Mouse (Mus musculus) kidney, adult 2 months (tissue): ENCODE measurements at regions not wholly inside any gene's neighbourhood (a gene's known extent, or its start where the extent isn't known, plus 50 kb on each side); places are given as distances from the start of the nearest gene placed in this dataset.

Source experiments
- DNase-seq: peaks from one replicate; pipeline ENCODE4 v3.0.0; 2021
- H3K27ac ChIP-seq: fragments of 200-500 bp; 2 replicates; pipeline ENCODE4 v1.5.1; 2012; ENCODE audit warnings: low read depth, low read length, control low read depth, inconsistent platforms; ENCODE audit not compliant: insufficient read depth
- H3K27me3 ChIP-seq: fragments of 200-500 bp; replicated peaks from 2 replicates; pipeline ENCODE4 v1.6.1; 2012; ENCODE audit warnings: mild to moderate bottlenecking, moderate library complexity, low read length, inconsistent platforms; ENCODE audit not compliant: control insufficient read depth, insufficient read depth
- H3K36me3 ChIP-seq: fragments of 200-500 bp; 2 replicates; pipeline ENCODE4 v1.6.1; 2012; ENCODE audit warnings: mild to moderate bottlenecking, moderate library complexity, low read length, inconsistent platforms; ENCODE audit not compliant: control insufficient read depth, insufficient read depth
- H3K4me1 ChIP-seq: fragments of 200-500 bp; 2 replicates; pipeline ENCODE4 v1.6.1; 2011; ENCODE audit warnings: low read length; ENCODE audit not compliant: control insufficient read depth, insufficient read depth
- H3K4me3 ChIP-seq: fragments of 200-500 bp; 2 replicates; pipeline ENCODE4 v1.5.1; 2011; ENCODE audit warnings: mild to moderate bottlenecking, low read depth, low read length, control low read depth; ENCODE audit not compliant: insufficient read depth
- CTCF ChIP-seq: fragments of 200-500 bp; conservative IDR thresholded peaks from 2 replicates; pipeline ENCODE4 v1.5.1; 2011; ENCODE audit warnings: low read depth, mild to moderate bottlenecking, control low read depth, low read length, moderate library complexity, mixed read lengths; ENCODE audit not compliant: insufficient read depth, insufficient read length
- POLR2A ChIP-seq: fragments of 200-500 bp; IDR thresholded peaks from one replicate; pipeline ENCODE4 v1.6.1; 2011; ENCODE audit warnings: low read depth, low read length, control low read depth
- WGBS: fragments of 180-500 bp; shearing (Covaris S2); methylation state at CpG from one replicate; pipeline ENCODE4 v1.1.7; 2018; 5-methylcytosine and 5-hydroxymethylcytosine counted together

- Histone ChIP-seq H3K4me1 (no peaks in the 10 kb centered on the region), H3K4me3 (no peak overlapping the region), H3K27ac (no peak overlapping the region), H3K36me3 (no peaks in the 10 kb centered on the region), H3K27me3 (no peaks in the 10 kb centered on the region)
- no peak for DNase-seq
- TF ChIP-seq CTCF = no peak
- no peak for TF ChIP-seq POLR2A
- WGBS = 82% methylated on average over 4 of the region's 4 CpGs
Observed at GRCm38 (mm10) chr10:126802732-126803131, 98.4 kb downstream of the Atp23 start.

- 57% methylated on average over 4 of the region's 4 CpGs for WGBS
- no peak for TF ChIP-seq POLR2A
- H3K27ac ChIP-seq = no peak overlapping the region
- H3K4me3 ChIP-seq = no peak overlapping the region
- no peak for DNase-seq
- H3K4me1 ChIP-seq = no peaks in the 10 kb centered on the region
- H3K36me3 ChIP-seq = no peaks in the 10 kb centered on the region
- no peaks in the 10 kb centered on the region for H3K27me3 ChIP-seq
Observed at GRCm38 (mm10) chr10:126799393-126799792, 101.8 kb downstream of the Atp23 start.

- WGBS = 51% methylated on average over 3 of the region's 3 CpGs
- Histone ChIP-seq H3K4me3 (no peak overlapping the region), H3K27me3 (no peaks in the 10 kb centered on the region), H3K27ac (no peak overlapping the region), H3K4me1 (no peaks in the 10 kb centered on the region), H3K36me3 (no peaks in the 10 kb centered on the region)
- DNase-seq = no peak
- TF ChIP-seq POLR2A = no peak
- TF ChIP-seq CTCF = no peak
Observed at GRCm38 (mm10) chr10:126793136-126793535, 108.0 kb downstream of the Atp23 start.

- TF ChIP-seq POLR2A = no peak
- TF ChIP-seq CTCF = no peak
- H3K27me3 ChIP-seq = no peaks in the 10 kb centered on the region
- no peak for DNase-seq
- H3K4me1 ChIP-seq = no peaks in the 10 kb centered on the region
- H3K36me3 ChIP-seq = no peaks in the 10 kb centered on the region
- WGBS = 46% methylated on average over 10 of the region's 10 CpGs
- H3K27ac ChIP-seq = no peak overlapping the region
- H3K4me3 ChIP-seq = no peak overlapping the region
Observed at GRCm38 (mm10) chr10:126792371-126792835, 108.8 kb downstream of the Atp23 start.

- Histone ChIP-seq H3K4me1 (no peaks in the 10 kb centered on the region), H3K27me3 (no peaks in the 10 kb centered on the region), H3K36me3 (no peaks in the 10 kb centered on the region), H3K4me3 (no peak overlapping the region), H3K27ac (no peak overlapping the region)
- 94% methylated on average over 5 of the region's 5 CpGs for WGBS
- DNase-seq = no peak
- TF ChIP-seq POLR2A (no peak), CTCF (no peak)
Observed at GRCm38 (mm10) chr10:126788277-126788676, 112.9 kb downstream of the Atp23 start.

- Histone ChIP-seq H3K4me3 (no peak overlapping the region), H3K27me3 (no peaks in the 10 kb centered on the region), H3K4me1 (no peaks in the 10 kb centered on the region), H3K36me3 (no peaks in the 10 kb centered on the region), H3K27ac (no peak overlapping the region)
- WGBS = 78% methylated on average over 8 of the region's 8 CpGs
- no peak for DNase-seq
- TF ChIP-seq POLR2A = no peak
- no peak for TF ChIP-seq CTCF
Observed at GRCm38 (mm10) chr10:126783161-126783560, 118.0 kb downstream of the Atp23 start.

GRCm38 (mm10) chr10:126776603-126777002 lies 124.6 kb downstream of the Atp23 start:
- no peaks in the 10 kb centered on the region; the same call in 1 of the 2 replicates for H3K27me3 ChIP-seq
- H3K27ac ChIP-seq = no peak overlapping the region
- H3K36me3 ChIP-seq = no peaks in the 10 kb centered on the region
- no peak for TF ChIP-seq CTCF
- TF ChIP-seq POLR2A = no peak
- no peak overlapping the region for H3K4me3 ChIP-seq
- no peaks in the 10 kb centered on the region for H3K4me1 ChIP-seq
- 86% methylated on average over 3 of the region's 3 CpGs for WGBS
- DNase-seq = no peak

- TF ChIP-seq CTCF = no peak
- H3K4me1 ChIP-seq = no peaks in the 10 kb centered on the region
- H3K4me3 ChIP-seq = no peak overlapping the region
- no peaks in the 10 kb centered on the region; the same call in 1 of the 2 replicates for H3K27me3 ChIP-seq
- WGBS = 76% methylated on average over 13 of the region's 13 CpGs
- DNase-seq = no peak
- H3K36me3 ChIP-seq = no peaks in the 10 kb centered on the region
- no peak overlapping the region for H3K27ac ChIP-seq
Observed at GRCm38 (mm10) chr10:126775946-126776345, 125.2 kb downstream of the Atp23 start.
